Mouse (Mus musculus) ovary, adult 2 months (tissue): Measurements from ENCODE around the gene Ppp3r2. TPM values are rescaled to one million over a fixed set of nuclear protein-coding genes. Genes with fewer than 3 reads are reported as not detected.

Experiments used
- polyA plus RNA-seq: library from polyadenylated mRNA; depleted of rRNA; stranded (reverse); fragments of >200 nt; gene quantifications from 2 replicates; pipeline ENCODE4 v1.2.3, GENCODE M21; 2012; rRNA removed

The Ppp3r2 gene
- not detected in 2 replicates for polyA plus RNA-seq

GRCm38 (mm10) chr4:49681812-49682211, at the start of gene Ppp3r2:
Ppp3r2 (minus strand) TSS chr4:49682024.

GRCm38 (mm10) chr4:49631319-49632138, 50.3 kb downstream of the Ppp3r2 start, which contains the start of gene Rnf20:
Rnf20 (plus strand) TSS chr4:49632006.

Other genes with a start within 250 kb of the Ppp3r2 start
- gene Acnat1, start 208.1 kb downstream of the Ppp3r2 start, polyA plus RNA-seq = not detected in 2 replicates
- 0.07 TPM in 1 of 2 replicates, not detected in the other for gene Baat, start 175.5 kb downstream of the Ppp3r2 start, polyA plus RNA-seq
- 1.3 and 1.5 TPM in 2 replicates for gene Mrpl50, start 160.9 kb downstream of the Ppp3r2 start, polyA plus RNA-seq
- 1.1 and 1.3 TPM in 2 replicates for gene Zfp189, start 160.8 kb downstream of the Ppp3r2 start, polyA plus RNA-seq
- gene Aldob, start 132.5 kb downstream of the Ppp3r2 start, polyA plus RNA-seq = 1.00 and 2.8 TPM in 2 replicates
- gene Tmem246, start 84.1 kb downstream of the Ppp3r2 start, polyA plus RNA-seq = 21.6 and 24.4 TPM in 2 replicates
- gene Rnf20, start 50.0 kb downstream of the Ppp3r2 start, polyA plus RNA-seq = 18.7 and 21.6 TPM in 2 replicates
- gene Grin3a, start 163.7 kb upstream of the Ppp3r2 start, polyA plus RNA-seq = 0.29 and 0.30 TPM in 2 replicates